Mouse (Mus musculus): ENCODE measurements at regions not wholly inside any gene's neighbourhood (a gene's known extent, or its start where the extent isn't known, plus 50 kb on each side); places are given as distances from the start of the nearest gene placed in this dataset.

DNA sequence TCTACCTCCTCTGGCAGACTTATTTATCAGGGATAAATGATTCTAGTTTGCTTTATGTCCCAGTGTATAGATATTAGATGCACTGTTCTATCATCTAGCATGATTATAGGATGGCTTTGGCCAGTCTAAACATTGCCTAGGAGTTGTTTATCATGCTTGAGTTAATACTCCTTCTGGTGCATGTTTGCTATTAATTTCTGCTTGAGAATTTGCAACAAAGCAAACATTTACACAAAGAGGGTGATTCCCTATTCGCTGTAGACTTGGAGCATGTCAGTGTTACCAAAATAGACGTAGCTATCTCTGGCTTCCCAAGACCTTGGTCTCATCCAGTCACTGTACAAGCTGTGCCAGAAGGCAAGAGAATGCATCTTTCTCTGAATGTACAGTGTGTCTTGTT lies 237.4 kb downstream of the Snx13 start:
- TF ChIP-seq CTCF (IDR thresholded peaks at IDR 0.05; ENCODE audit: extremely low read depth, insufficient read depth, low read length), result no peak
- TF ChIP-seq POLR2A (IDR thresholded peaks at IDR 0.05; ENCODE audit: extremely low read depth, insufficient read depth, low read length), result no peak

All from cortical plate, adult 2 months (tissue).